8 mouse cellular contexts compared by ENCODE assay signal in genomic region chr5:134456503-134456962, GRCm38 (mm10). TPM values are rescaled to one million over a fixed set of nuclear protein-coding genes. Genes with fewer than 3 reads are reported as not detected.
A peak's percentile ranks its signal among the peaks of the same experiment; 100 is the strongest.
DNase-seq lines count a peak whose midpoint lies in the region; ATAC-seq and TF ChIP-seq lines count a peak whose summit lies in the region.

Gene Gtf2ird1, minus strand, starts transcription at chr5:134456716.

- no peak for TF ChIP-seq CTCF in gastrocnemius, adult 2 months (IDR thresholded peaks at IDR 0.05)

- peaks cover 7% of the 10 kb centered on the region; the same call in 1 of the 2 replicates for H3K36me3 ChIP-seq in hindbrain, embryonic 15.5 days

- peak; percentile 87 for ATAC-seq in hindbrain, embryonic 15.5 days (ENCODE audit: low FRiP score, low read depth)

- DNase-seq in T-cell, adult 2 months (ENCODE audit: low spot score): peak; percentile 53
- DNase-seq in cerebellum, postnatal 25 days: peak; percentile 81 to 86
- peak; percentile 89 for DNase-seq in gastrocnemius, adult 2 months
- DNase-seq in layer of hippocampus, postnatal 36 days: peak; percentile 69 to 72
- DNase-seq in lung, postnatal 14 days: peak; percentile 67
- peak; percentile 91 for DNase-seq in retina, postnatal 1 day
- peak; percentile 65 to 80 for DNase-seq in urinary bladder, postnatal 36 days (ENCODE audit: low spot score in 2 of 2)

- intact Hi-C loops in gastrocnemius, adult 2 months (cut with DNase I): loop anchor here (5.0 kb wide), 1 partner anchor 34 kb away; no protein-coding TSS in a partner anchor

- WGBS in hindbrain, embryonic 15.5 days: under 1% methylated on average over 40 of the region's 44 CpGs

- H3K27ac ChIP-seq in gastrocnemius, adult 2 months: peak within 1 kb of the TSS; percentile 74
- H3K27ac ChIP-seq in hindbrain, embryonic 15.5 days (replicated peaks): peak within 1 kb of the TSS; percentile 93

- H3K9me3 ChIP-seq in hindbrain, embryonic 15.5 days: no peaks in the 10 kb centered on the region

- H3K27me3 ChIP-seq in hindbrain, embryonic 15.5 days: no peaks in the 10 kb centered on the region

- H3K4me3 ChIP-seq in gastrocnemius, adult 2 months: peak within 1 kb of the TSS; percentile 88
- peak within 1 kb of the TSS; percentile 79 for H3K4me3 ChIP-seq in hindbrain, embryonic 15.5 days

- peaks cover 32% of the 10 kb centered on the region for H3K4me1 ChIP-seq in hindbrain, embryonic 15.5 days (replicated peaks)

- peak within 1 kb of the TSS; percentile 86 for H3K9ac ChIP-seq in hindbrain, embryonic 15.5 days

- H3K4me2 ChIP-seq in hindbrain, embryonic 15.5 days: peak within 1 kb of the TSS; percentile 93

RNA-seq across cellular contexts. Expression of gene Gtf2ird1, which starts in this region (rescaled TPM):
- 10 to 100 TPM; 14.6 to 21.5 TPM for total RNA-seq in gastrocnemius, adult 2 months (2021)
- polyA plus RNA-seq in hindbrain, embryonic 15.5 days (2015; fragmentation: Nextera tagmentation; extraction: Ambion mirVana): 69.0 and 73.7 TPM in 2 replicates
- 10 to 100 TPM; 28.4 to 31.3 TPM for total RNA-seq in layer of hippocampus, postnatal 36 days (2021)

Comparison
In these comparisons a context has a peak if more than half of its experiments do, and no peak if none do; other contexts are left out.
1. Peak in every context shown above with its lines: DNase-seq, ATAC-seq, H3K4me3 ChIP-seq and H3K27ac ChIP-seq.